Mouse (Mus musculus): ENCODE results near the gene Plod2.

Gene Plod2

GRCm38 (mm10) chr9:92599940-92600538, 58.0 kb downstream of the Plod2 start:
- DNase-seq (ENCODE audit: low spot score in 2 of 2): no peak

GRCm38 (mm10) chr9:92601551-92601950, 59.5 kb downstream of the Plod2 start:
- no peak for DNase-seq (ENCODE audit: low spot score in 2 of 2)

- no peak for DNase-seq (ENCODE audit: low spot score in 2 of 2)
Measured at GRCm38 (mm10) chr9:92603541-92603940, 61.5 kb downstream of the Plod2 start.

GRCm38 (mm10) chr9:92610628-92611267, 68.7 kb downstream of the Plod2 start:
- peak; percentile 31 to 65 for DNase-seq (ENCODE audit: low spot score in 2 of 2)

GRCm38 (mm10) chr9:92612641-92613040, 70.6 kb downstream of the Plod2 start:
- no peak for DNase-seq (ENCODE audit: low spot score in 2 of 2)

GRCm38 (mm10) chr9:92613206-92613605, 71.2 kb downstream of the Plod2 start:
- DNase-seq (ENCODE audit: low spot score in 2 of 2): no peak

- no peak for DNase-seq (ENCODE audit: low spot score in 2 of 2)
Measured at GRCm38 (mm10) chr9:92616418-92616817, 74.4 kb downstream of the Plod2 start.

- DNase-seq (ENCODE audit: low spot score in 2 of 2): no peak
Measured at GRCm38 (mm10) chr9:92617376-92617775, 75.4 kb downstream of the Plod2 start.

- no peak for DNase-seq (ENCODE audit: low spot score in 2 of 2)
Measured at GRCm38 (mm10) chr9:92620088-92620487, 78.1 kb downstream of the Plod2 start.

GRCm38 (mm10) chr9:92621246-92621645, 79.2 kb downstream of the Plod2 start:
- no peak for DNase-seq (ENCODE audit: low spot score in 2 of 2)

GRCm38 (mm10) chr9:92621878-92622282, 79.9 kb downstream of the Plod2 start:
- DNase-seq (ENCODE audit: low spot score in 2 of 2): no peak

- DNase-seq (ENCODE audit: low spot score in 2 of 2): no peak
Measured at GRCm38 (mm10) chr9:92634792-92635191, 92.8 kb downstream of the Plod2 start.

GRCm38 (mm10) chr9:92639200-92639897, 97.3 kb downstream of the Plod2 start:
- DNase-seq (ENCODE audit: low spot score in 2 of 2): peak in 1 of 2 experiments; percentile 11

- DNase-seq (ENCODE audit: low spot score in 2 of 2): no peak
Measured at GRCm38 (mm10) chr9:92641717-92642116, 99.7 kb downstream of the Plod2 start.
